Mouse (Mus musculus): Measurements from ENCODE around the gene Fam221a. TPM values are rescaled to one million over a fixed set of nuclear protein-coding genes. Genes with fewer than 3 reads are reported as not detected.

Fam221a gene
- 3.4 TPM for polyA plus RNA-seq (2015; fragmentation: Illumina TruSeq; extraction: RNeasy Lipid Tissue Mini Kit (QIAGEN cat#74804); ENCODE audit: insufficient read depth, low replicate concordance)

GRCm38 (mm10) chr6:49367159-49368054 lies at the start of gene Fam221a:
TSS of gene Fam221a (plus strand) at chr6:49367739.

GRCm38 (mm10) chr6:49318966-49319594 lies 48.5 kb upstream of the Fam221a start, which contains the start of gene Ccdc126:
TSS of gene Ccdc126 (plus strand) at chr6:49319274.

GRCm38 (mm10) chr6:49395316-49395715 lies 27.8 kb downstream of the Fam221a start, which contains the start of gene Stk31:
TSS of gene Stk31 (plus strand) at chr6:49395604.

Other genes starting within 250 kb of the Fam221a start
- gene Igf2bp3, start 152.8 kb upstream of the Fam221a start, polyA plus RNA-seq (2015; fragmentation: Illumina TruSeq; extraction: RNeasy Lipid Tissue Mini Kit (QIAGEN cat#74804); ENCODE audit: insufficient read depth, low replicate concordance) = 0.97 TPM
- 241 TPM for gene Tra2a, start 103.7 kb upstream of the Fam221a start, polyA plus RNA-seq (2015; fragmentation: Illumina TruSeq; extraction: RNeasy Lipid Tissue Mini Kit (QIAGEN cat#74804); ENCODE audit: insufficient read depth, low replicate concordance)
- 5.5 TPM for gene Ccdc126, start 48.5 kb upstream of the Fam221a start, polyA plus RNA-seq (2015; fragmentation: Illumina TruSeq; extraction: RNeasy Lipid Tissue Mini Kit (QIAGEN cat#74804); ENCODE audit: insufficient read depth, low replicate concordance)
- not detected for gene Stk31, start 27.9 kb downstream of the Fam221a start, polyA plus RNA-seq (2015; fragmentation: Illumina TruSeq; extraction: RNeasy Lipid Tissue Mini Kit (QIAGEN cat#74804); ENCODE audit: insufficient read depth, low replicate concordance)